Mouse (Mus musculus) layer of hippocampus, adult 8-10 months (tissue): ENCODE results near the gene Ptprq. TPM values are rescaled to one million over a fixed set of nuclear protein-coding genes. Genes with fewer than 3 reads are reported as not detected.

ENCODE experiments used
- DNase-seq, 2 experiments: peaks; one replicate each; pipeline ENCODE4 v3.0.0; 2022; ENCODE audit warnings: low spot score in 2 of 2
- total RNA-seq, 4 experiments: library from RNA; stranded (reverse); gene quantifications; 2 replicates each; pipeline ENCODE4 v1.2.4; 2022

Ptprq gene
- total RNA-seq, 4 experiments from 2014 or later, result 0.16 to 0.19 (median 0.17) TPM

DNA sequence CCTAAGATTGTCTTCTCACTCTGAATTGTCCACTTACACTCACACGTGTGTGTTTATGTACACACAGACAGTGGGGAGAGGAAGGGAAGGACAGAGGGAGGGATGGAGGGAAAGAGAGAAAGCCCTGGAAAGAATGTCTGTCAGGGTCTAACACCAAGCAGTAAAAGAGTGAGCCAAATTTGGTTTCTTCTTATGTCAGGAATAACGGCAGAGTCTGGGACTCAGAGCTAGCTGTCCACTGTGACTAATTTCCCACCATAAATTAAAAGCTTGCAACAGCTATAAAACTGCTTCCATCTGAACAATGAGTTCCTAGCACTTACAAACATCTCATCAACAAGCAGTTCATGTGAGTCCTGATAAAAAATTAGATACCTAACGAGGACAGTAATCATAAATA, 91.7 kb downstream of the Ptprq start:
- no peak for DNase-seq

DNA sequence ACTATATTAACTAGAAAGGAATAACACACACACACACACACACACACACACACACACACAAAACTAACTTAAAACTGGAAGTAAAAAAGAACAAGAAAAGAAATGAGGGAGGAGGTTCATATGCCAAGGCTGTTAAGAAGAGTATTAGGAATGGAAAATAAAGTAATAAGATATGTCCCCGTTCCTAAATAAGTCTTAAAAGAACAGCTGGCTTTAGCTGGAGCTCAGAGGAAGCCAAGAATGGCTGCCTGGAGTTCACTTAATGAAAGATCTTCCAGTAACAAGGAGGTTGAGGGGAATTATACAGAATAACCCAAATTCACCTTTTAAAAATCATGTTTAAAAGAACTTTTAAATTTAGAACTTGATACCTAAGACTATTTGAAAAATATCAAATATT, 93.2 kb downstream of the Ptprq start:
- no peak for DNase-seq

DNA sequence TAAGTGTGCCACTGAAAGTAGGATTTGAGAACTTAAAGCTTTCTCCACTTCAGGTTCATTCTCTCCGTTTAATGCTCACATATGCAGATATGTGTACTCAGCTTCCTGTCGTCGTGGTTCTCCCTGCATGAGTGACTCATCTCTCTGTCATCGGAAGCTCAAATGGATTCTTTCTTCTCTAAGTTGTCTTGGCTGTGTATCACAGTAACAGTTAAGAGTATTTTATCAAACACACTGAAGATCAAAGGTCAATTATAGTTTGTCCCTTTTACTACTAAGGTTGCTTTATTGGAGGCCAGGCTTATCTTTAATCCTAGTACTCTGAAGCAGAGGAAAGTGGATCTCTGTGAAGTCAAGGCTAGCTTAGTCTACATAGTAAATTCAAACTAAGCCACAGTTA, 95.6 kb downstream of the Ptprq start:
- DNase-seq, result no peak

DNA sequence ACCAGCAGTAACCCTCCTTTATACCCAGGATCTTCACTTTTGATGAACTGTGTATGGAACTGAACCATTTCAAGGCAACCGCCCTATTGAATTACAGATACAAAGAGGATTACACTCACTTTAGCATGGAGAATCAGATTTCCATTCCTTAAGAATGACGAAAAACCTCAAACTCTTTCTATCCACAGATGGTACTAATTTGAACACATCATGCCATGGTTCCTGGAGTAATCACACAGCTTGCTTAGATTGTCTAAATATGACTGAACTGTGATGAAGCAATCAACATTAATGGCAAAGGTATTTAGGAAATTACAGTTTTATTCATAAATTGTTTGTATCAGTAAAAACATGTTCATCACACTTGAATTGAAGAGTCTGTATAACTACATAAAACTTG, 104.4 kb downstream of the Ptprq start:
- no peak for DNase-seq

DNA sequence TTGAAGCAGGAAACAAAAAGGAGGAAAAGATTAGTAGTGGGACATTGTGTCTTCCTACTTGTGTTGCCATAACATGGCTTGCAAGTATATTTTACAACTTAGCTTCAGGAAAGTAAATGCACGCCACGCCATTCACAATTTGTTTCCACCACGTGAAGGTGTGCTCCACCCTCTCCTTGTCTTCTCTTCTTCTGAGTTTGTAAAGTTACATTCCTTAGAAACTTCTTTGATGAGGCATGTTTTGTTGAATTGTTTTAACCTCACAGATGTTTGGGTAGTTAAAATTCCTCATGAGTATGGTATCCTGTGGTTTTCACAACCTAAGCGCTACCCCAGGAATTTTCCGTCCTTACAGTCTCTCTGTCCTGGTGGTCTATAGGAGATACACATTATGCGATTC, 118.5 kb downstream of the Ptprq start:
- DNase-seq, result no peak

DNA sequence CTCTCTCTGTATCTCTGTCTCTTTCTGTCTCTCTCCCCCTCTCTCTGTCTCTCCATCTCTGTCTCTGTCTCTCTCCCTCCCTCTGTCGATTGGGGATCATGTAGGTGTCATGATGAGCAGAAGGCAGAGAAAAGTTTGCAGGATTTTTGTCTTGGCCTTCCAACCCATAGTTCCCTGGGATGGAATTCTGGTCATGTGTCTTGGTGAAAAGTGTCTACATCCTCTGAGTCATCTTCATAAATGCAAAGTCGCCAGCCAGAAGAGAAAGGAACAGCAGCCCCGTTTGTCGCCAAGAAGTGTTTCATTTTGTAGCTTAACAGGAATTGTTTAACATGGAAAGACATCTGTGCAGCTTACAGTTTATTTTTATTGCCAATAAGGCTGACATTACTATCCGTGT, 136.5 kb downstream of the Ptprq start:
- DNase-seq, result no peak

DNA sequence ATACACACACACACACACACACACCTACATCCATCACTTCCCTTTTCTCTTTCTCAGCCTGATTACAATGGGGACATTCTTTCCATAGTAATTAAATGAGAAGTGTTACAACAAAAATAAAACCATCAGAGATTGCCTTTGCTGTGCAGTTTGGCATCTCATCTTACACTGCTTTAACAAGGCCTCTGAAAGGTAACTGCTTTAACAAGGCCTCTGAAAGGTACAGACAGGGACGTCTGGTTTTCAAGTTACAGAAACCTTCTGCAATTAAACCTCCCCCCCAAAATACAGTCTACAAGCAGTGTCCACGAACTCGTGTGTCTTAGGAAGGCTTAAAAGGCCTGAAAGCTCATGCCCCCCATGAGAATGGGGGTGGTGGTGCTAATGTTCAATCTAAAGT, 150.8 kb downstream of the Ptprq start:
- no peak for DNase-seq

DNA sequence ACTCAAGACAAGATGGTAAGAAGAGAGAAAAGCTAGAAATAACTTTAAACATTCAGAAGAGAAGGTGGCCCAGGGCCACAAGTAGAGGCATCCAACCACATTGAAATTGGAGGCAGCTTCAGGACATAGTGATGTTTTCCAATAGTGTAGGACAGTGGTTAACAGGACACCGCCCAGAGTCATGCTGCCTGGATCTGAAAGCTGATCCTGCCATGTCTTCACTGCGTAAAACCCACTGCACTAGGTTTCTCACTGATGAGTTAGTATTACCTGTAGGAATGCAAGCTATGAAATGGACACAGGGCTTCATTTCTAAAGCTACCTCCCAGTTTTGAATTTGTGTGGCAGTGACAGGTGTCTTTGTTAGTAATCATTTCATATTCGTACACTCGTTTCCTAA, 151.6 kb downstream of the Ptprq start:
- no peak for DNase-seq

DNA sequence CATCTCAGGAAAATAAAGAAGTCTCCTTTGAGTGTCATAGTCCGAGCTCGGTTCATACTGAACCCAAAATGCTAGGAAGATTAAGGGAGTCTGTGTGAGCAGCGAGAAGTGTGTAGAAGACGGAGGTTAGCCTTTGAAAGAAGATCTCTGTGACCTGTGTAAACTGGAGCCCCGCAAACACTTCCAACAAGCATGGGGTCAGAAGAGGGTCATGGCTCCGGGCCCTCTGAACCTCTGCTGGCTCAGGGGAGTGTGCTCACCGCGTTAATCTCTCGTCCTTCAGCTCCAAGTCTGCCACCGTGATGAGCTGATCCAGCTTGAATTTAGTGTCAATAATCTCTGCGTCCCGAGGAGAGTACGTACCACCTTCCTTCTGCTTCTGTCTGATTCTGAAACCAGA, 157.0 kb downstream of the Ptprq start:
- DNase-seq, result no peak

DNA sequence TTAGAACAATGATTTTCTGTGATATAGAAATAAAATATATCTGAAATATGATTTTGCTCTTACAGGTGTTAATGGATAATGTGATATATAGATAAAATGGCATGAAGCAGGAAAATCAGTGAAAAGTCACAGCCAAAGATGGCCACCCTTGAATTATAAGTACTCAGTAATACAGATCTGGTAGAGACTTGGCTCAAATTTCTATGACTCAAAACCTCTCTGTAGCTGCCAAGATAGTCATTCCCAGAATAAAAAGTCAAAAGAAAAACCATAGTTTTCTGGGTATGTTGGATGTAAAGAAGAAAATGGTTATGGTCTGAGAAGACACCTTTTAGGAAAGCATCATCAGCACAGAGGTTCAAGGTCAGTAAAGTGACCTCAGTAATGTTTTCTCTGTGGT, 159.0 kb downstream of the Ptprq start:
- DNase-seq, result no peak

DNA sequence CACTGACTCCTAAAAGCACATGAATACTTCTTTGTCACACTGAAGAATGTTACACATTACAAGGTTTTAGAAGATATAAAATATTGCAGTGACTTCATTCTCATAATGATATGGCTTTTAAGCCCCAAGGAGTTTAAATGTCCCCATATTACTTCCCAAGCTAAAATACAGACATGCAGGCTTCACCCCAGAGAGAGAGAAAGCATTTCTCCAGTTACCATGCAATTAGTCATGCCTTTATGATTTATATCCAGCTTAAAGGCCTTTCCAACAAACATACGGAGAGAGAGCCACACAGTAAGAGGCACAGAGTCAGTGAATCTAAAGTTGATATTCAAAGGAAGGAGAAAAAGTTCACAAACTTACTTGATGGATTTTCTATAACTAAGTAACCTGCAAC, 176.8 kb downstream of the Ptprq start:
- DNase-seq, result no peak

DNA sequence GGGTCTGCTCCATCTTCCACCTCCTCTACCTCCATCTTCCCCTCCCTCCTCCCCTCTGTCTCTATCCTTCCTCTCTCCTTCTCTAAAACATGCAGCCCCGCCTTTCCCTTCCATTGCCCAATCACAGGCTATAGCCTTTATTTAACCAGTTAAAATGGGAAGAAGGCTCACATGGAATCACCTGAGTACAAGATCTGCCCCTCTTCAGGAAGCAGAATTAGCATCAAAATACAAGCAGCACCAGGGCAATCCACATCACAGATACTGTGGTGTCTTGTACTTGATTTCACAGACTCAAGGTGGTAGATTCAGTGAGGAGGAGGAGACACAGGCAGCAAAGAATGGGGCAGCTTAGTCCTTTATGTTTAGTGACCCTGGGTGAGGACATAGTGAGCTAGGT, 191.1 kb downstream of the Ptprq start:
- no peak for DNase-seq

DNA sequence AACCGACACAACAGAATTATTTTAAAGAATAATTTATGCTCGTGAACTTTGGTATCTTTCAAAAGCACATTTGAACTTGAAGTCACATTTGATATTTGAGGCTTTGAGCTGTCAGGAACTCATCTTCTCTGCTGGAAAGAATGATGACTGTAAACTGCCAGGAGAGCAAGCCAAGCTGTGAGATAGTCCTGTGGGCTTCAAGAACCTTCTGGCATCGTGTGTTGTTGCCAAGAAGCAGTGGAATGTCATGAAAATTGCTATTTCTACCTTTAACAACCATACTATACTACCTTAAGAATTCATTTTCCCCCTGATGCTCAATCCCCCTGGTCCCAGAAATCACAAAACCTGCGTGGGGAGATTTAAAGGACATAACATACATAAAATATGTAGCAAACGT, 200.6 kb downstream of the Ptprq start:
- DNase-seq, result no peak

DNA sequence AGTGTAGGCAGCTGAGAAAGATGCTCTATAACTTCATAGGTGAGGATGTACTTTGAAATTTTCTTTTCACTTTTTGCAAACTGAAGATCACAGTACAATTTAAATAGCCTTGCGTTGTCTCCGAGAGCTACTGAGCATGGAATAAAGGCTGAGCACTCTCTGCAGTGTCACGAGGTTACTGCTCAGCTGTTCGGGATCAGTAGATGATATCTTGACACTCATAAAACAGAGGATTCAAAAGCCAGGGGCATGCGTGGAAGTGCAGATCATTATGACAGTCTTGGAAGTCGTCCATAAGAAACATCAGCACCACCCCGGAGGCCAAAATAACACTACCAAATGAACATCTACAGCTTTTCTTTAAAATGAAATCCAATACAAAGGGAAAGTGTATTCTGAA, 203.2 kb downstream of the Ptprq start:
- DNase-seq, result no peak

DNA sequence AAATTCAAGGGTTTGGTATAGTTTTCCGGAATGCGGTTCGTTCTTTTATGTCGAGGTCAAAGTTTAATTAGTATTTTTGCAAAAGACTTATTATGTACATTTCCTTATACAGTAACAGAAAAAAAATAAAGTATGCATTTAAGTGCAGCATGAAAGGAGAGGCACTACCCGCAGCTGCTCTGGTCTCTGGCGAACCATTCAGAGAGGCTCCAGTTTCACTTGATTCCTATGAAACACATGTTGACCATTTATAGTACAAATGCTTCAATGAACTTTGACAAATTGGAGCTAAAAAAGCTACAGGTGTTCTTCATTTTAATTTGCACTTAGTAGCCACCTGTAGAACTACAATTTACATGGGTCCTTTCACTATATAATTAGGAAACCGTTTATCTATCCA, 205.1 kb downstream of the Ptprq start:
- DNase-seq, result no peak

DNA sequence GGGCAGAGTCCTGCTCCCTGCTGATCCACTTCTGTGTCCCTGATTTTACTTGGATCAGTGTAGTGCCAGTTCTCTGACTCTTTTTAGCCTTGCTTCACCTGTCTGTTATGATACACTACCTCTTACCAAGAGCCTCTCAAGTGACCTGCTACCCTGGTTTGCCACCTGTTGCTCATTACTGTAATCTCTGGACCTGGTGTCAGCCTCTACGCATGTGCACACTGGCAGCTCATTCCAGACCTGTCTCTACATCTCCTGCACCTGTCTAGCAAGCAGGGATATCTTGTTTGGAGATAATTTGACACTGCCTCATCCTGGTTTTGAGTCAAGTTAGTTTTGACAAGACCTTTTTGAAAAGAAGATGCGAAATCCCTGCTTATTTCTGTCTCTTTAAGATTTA, 213.5 kb downstream of the Ptprq start:
- DNase-seq, result no peak

DNA sequence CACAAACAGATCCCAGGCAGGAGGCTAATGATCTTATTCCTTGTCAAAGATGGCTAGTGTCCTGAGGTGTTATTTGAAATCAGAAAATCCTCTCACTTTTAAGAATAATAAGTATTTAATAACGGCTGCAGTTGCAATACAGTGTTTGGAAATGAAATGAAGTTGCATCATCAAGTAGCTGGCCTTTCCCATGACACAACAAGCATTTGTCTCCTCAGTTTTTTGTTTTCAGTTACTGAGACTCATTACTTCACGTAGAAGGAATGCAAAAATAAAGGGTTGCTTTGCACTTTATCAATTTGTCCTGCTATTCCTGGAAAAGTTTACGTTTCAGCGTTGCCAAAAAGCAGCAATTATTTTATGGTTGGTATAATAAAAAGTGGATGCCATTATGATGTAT, 216.4 kb downstream of the Ptprq start:
- DNase-seq, result no peak

DNA sequence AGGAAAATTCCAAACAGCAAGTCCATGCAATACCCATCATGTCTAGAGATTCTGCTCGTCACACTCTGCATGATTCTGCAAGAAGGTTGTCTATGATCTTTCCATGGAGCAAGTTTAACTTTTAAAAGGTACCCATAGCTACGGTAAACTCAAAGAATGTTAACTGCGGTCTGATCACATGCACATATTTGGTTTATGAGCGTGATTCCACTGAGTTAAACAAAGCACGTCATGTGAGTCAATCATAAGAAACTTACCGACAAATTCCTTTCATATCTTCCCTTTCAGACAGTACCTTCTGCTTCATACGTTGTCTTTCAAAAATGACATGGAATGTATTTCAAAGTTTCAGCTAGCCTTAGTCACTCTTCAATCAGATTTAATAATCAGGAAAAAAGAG, 217.7 kb downstream of the Ptprq start:
- no peak for DNase-seq

DNA sequence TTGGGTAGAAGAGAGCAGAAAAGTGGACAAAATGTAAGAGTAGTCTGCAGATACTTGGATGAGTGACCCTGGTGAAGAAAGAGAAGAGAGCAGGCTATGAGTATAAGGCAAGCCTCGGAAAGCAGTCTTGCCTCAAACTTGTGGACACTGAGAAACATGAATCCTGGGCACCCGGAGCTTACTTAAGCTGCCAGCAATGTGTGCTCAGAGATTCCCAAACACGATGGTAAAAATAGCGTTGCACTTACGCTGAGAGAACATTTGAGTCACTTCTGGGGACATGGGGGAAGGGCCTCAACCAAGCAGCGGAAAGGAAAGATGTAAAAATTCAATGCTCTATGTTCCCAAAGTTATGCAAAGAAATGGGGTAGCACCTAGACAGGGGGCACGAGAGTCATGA, 220.2 kb downstream of the Ptprq start:
- DNase-seq, result peak in 1 of 2 experiments; percentile 9

DNA sequence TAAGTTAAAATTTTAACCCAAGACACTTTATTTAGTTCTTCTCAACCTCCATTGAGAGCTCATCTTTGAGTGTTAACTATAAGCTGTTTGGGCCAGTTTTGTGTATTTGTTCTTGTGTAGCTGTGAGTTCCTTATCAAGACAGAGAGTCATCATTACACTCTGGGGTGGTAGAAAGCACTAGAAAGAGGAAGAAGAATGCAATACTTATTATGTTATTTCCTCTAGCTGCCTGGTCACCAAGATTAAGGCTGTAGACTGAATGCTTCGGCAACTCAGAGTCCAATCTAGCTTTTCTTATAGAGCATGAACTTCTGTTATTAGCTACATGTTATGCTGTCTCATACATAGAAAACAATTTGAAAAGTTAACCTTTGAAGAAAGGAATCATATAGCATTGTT, 223.4 kb downstream of the Ptprq start:
- DNase-seq, result no peak

DNA sequence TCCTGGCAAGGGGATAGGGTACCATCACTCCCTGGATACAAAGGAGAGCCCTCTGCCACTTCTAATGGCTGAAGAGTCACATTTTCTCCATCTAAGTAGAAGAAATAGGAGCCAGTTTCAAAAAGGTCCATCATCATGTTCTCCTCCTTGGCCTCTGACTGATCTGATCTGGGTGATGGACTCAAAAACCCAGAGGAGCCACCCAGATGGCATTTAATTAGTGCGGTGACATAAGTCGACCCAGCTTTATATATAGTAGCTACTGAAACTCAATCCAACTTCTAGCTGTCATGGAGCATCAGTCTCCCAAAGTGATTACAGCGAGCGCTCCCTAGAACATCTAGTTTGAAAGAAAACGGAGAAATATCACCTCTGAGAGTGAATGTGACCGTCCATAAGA, 225.3 kb downstream of the Ptprq start, which contains the start of gene Myf6:
Myf6 (minus strand) TSS at position 170 of the 400 bp plus-strand sequence.
- DNase-seq, result no peak

DNA sequence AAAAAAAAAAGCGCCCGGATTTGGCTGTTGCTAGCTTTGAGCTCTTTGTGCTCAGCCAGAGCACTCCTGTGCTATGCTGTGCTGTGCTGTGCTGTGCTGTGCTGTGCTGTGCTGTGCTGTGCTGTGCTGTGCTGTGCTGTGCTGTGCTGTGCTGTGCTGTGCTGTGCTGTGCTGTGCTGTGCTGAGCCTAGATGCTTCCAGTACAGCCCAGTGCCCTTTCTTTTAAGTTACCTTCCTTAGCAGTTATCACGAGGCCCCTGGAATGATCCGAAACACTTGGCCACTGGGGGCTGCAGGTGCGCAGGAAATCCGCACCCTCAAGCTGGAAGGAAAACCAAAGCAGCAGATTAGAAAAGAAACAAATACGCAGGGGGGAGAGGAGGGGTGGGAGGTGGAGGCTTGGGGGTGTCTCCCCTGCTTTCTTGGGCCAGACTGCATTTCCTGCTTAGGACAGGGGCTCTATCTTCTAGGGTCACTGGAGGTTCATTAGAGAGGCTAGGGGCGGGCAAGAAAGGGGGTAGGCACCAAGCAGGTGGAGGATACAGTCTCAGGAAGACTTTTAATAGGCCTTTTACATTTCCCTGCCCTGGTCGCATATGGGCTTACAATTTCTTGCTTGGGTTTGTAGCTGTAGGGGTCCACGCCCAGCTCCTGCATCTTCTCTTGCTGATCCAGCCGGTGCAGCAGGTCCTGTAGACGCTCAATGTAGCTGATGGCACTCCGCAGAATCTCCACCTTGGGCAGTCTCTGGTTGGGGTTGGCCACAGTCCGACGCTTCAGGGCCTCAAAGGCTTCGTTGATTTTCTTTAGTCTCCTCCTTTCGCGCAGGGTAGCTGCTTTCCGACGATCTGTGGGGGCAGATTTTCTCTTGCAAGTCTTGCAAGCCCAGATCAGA, 226.0 kb downstream of the Ptprq start:
- DNase-seq, result no peak

DNA sequence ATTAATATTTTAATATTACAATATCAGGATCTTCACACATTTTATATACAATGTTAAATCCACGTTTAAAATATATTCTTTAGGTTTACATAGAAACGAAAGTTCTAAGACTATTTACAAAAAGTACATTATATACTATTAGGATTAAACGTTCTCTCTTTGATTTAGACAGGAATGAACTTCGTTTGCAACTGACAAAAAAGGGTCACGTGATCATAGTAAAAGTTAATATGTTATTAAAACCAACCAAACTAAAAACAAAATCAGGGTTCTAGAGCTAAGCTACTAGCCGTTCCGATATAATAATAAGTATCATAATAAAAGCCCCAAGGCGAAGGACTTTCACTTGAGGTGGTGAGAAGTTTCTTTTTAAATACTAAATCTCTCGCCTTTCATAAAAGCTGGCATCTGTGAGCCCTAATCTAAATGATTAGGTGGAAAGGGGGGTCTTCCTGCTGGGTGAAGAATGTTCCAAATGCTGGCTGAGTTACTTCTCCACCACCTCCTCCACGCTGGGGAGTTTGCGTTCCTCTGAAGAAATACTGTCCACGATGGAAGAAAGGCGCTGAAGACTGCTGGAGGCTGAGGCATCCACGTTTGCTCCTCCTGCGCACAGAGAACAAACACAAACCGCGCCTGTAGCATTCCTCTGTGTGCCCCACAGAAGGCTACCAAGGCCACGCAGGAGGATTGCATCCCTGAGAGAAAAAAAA, 226.8 kb downstream of the Ptprq start:
- DNase-seq, result no peak
